Mouse (Mus musculus) monocyte, adult 2 months (primary cell): Measurements from ENCODE around the gene Patz1.

ENCODE experiments used
- DNase-seq, 2 experiments: peaks; one replicate each; pipeline ENCODE4 v3.0.0; 2022; ENCODE audit warnings: low spot score in 2 of 2, low read depth in 1 of 2

The Patz1 gene

DNA sequence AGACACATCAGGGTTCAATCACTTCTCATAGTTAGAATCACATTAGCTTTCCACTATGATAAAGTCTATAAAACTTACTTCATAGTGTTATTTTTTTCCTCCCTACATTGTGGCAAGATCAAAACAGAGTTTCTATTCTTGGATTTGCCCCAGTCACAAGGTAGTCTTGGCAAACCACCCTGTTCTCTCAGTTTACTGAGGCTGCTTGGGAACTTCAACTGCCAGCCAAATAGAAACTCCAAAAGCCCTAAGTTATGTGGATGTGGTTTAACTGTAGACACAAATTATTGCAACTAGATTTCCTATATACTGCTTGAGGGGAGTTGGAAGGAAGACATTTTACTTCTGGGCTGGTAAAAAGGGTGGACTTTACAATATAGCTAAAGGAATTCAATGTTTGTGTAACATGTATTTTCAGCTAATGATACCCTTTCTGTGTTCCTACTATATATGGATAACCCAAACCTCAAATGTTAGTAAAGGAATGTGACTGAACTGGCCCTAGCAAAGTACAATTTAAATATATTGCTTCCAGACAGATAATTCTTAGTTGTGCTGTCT, 41.3 kb downstream of the Patz1 start, which contains the start of gene Pik3ip1:
Gene Pik3ip1, plus strand, starts transcription at position 511 of the 561 bp plus-strand sequence.
- no peak for DNase-seq

- peak in 1 of 2 experiments; percentile 31 for DNase-seq
These were observed 41.9 kb downstream of the Patz1 start for GRCm38 (mm10) chr11:3330566-3330965.

DNA sequence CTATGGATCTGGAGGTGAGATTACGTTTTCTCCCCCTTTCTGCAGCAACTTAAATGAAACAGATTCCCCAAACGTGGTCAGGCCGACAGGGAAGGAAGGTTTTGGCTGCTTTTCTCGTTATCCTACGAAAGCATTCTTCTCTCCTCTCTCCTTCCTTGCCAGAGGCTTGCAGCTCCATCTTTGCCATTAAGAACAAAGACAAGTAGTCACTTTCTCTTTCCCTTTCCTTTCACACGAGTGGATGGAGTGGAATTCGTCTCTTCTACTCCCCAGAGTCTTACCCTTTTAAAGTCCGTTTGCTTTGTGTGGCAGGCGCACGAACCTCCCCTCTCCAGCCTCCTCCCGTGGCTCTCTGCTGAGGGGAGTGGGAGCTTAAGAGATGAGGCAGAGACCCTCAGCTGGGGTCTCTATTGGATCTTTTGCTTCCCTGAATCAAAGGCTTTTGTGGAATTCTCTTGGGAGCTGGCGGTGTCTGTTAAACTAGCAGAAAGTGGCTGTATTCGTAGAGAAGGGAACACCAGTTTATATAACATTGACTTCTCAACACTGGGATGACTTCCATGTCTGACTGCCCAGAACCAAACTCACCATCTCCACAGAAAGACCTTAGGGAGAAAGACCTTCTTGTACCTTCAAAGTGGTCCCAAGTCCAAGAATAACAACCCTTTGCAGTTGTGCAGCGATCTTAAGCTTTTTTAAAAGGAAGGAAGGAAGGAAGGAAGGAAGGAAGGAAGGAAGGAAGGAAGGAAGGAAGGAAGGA, 42.5 kb downstream of the Patz1 start:
- DNase-seq = no peak

- peak in 1 of 2 experiments; percentile 74 for DNase-seq
These were observed 43.3 kb downstream of the Patz1 start for GRCm38 (mm10) chr11:3331756-3332642.

DNA sequence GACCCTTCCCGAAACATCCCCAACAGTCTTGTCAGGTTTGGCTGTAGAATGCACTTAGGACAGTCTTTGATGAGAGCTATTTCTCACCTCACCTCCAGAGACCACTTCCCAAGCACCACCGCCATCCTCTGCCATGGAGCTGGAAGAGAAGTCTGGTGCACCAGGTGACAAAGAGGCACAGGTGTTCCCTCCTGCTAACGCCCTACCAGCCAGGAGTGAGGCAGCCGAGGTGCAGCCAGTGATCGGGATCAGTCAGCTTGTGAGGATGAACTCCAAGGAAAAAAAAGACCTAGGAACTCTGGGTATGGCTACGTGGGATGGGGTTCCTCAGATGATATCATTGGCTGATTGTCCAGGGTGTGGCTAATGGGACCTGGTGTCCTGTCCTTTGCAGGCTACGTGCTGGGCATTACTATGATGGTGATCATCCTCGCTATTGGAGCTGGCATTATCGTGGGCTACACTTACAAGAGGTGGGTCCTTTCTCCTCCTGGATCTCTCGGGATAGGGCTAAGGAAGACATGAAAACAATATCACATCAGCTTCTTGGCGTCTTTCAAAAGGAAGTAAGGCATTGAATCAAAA, 44.5 kb downstream of the Patz1 start:
- no peak for DNase-seq

- no peak for DNase-seq
These were observed 45.6 kb downstream of the Patz1 start for GRCm38 (mm10) chr11:3334141-3334710.

GRCm38 (mm10) chr11:3334711-3335316, 46.1 kb downstream of the Patz1 start:
- DNase-seq = no peak

GRCm38 (mm10) chr11:3335651-3336216, 47.1 kb downstream of the Patz1 start:
- DNase-seq = peak in 1 of 2 experiments; percentile 32

DNA sequence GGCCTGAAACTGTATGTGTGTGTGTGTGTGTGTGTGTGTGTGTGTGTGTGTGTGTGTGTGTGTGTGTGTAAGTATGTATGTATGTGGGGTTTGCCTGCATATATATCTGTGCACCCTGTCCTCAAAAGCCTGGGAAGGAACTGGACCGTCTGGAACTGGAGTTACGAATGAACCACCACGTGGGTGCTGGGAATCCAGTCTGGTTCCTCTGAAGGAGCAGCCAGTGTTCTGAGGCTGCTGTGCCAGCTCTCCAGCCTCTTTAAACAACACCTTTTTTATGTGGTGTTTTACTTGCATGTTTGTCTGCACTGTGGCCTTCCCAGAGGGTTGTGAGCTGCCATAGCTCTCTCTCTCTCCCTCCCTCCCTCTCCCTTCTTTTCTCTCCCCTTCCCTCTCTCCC, 47.9 kb downstream of the Patz1 start:
- DNase-seq = no peak

GRCm38 (mm10) chr11:3337173-3337955, 48.7 kb downstream of the Patz1 start:
- no peak for DNase-seq

GRCm38 (mm10) chr11:3337961-3338360, 49.3 kb downstream of the Patz1 start:
- DNase-seq = no peak

DNA sequence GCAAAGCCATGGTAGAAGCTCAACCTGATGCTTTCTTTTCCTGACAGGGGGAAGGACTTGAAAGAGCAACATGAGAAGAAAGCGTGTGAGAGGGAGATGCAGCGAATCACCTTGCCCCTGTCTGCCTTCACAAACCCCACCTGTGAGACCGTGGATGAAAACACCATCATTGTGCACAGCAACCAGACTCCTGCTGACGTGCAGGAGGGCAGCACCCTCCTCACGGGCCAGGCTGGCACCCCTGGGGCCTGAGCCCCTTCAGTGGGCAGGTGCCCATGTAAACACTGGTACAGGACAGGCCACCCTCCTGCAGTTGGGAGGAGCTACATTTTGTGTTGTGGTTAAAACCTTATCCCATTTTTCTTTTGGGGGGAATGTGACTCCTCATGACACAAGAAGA, 52.8 kb downstream of the Patz1 start:
- no peak for DNase-seq

DNA sequence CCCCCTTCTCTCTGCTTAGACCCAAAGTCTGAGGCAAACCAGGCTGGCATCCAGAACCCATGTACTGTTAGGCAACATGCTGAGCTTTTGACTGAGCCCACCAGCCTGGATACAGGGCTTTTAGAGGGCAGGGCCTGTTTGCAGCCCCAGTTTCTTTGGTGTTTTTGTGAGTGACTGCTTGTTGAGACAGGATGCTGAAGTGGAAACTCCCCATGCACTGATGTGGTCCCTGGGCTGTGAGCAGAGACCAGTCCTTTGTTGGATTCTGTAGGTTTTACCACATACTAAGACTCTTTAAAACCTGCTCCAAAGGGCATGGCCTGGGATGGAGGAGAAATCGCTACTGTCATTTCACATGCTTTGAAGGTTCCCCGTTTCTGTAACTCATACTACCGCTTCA, 56.2 kb downstream of the Patz1 start:
- DNase-seq = no peak

GRCm38 (mm10) chr11:3346351-3346750, 57.7 kb downstream of the Patz1 start:
- no peak for DNase-seq

DNA sequence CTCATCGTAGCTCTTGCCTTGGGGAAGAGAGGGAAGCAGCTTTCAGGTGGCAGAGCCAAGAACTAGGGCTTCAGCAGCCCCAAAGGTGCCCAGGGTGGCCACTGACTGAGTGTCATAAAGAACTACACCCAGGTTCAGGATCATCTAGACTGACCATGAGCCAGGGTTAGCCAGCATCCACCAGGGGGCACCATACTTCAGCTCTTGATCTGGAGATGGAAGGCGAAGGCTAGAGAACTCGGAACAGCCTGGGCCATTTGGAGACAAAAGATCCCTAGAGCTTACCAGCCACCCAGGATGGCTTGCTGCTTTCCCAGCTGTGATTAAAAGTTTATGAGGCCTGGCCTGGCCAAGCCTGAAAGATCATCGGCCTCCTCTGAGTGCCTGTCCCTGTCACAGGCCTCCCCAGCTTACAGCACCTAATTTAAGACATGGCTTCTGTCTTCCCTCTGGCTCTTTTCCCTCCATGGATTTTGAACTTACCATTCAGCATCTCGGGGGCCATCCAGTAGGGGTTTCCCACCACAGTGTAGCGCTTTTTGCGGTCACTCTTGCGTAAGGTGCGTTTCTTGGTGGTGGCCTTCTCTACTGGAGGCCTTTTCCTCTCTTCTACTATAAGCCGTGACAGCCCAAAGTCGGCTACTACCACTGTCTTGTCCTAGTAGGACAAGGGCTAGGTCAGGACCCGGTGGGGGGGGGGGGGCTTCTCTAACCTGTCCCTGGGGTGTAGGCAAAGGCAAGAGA, 58.6 kb downstream of the Patz1 start:
- peak; percentile 48 to 65 for DNase-seq

DNA sequence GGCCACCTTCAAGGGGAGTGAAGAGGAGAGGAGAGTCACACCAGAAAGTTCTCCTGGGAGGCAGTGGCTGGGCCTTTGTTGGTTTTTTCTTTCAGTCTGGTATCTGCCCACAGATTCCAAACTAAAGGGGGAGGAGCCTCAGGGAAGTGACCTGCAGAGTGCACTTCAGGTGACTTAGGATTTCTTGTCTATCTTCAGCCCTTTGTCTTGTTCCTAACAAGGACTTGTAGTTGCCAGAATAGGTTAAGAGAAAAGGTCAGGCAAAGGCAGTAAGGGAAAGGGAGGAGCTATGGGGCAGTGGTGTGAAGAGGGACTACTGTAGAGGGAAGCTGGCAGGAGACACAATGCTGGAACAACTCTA, 59.1 kb downstream of the Patz1 start:
- DNase-seq = no peak

DNA sequence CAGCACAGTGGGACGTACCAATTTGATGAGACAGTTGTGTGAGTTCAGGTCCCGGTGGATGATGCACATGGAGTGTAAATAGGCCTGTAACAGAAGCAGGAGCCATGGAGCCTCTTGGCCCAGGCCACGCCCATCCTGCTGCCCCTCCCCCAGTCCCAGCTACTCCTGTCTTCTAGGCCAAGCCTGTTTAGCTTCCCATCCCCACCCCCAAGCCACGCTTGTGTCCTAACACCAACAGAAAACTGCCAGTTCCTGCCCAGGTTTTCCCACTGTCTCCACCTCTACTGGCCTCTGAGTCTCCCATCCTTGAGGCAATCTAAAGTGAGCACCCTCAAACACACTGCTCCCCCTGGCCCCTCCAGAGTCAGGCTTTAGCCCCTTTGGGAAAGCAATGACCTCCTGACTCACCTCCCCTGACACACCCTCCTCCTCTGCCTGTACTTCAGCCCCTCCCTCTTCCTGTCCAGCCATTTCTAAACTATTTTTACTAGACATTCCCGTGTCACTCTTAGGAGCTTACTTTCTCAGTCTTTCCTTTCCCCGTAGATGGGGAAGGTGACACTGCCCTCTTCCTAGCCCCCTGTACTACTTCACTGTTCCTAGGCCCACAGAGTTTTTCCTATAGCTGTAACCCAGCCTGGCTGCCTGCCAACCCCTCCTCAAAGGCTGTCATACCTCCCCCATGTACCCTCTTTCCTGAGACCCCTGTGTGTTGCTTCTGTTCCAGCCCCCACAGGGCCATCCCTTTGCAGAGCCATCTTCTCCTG, 60.1 kb downstream of the Patz1 start:
- DNase-seq = no peak

GRCm38 (mm10) chr11:3349343-3349695, 60.6 kb downstream of the Patz1 start:
- no peak for DNase-seq
